Comparison of ENCODE assay signal across 11 mouse cellular contexts in genomic region chr13:41865071-41865470, GRCm38 (mm10). TPM values are rescaled to one million over a fixed set of nuclear protein-coding genes. Genes with fewer than 3 reads are reported as not detected.
DNase-seq lines count a peak whose midpoint lies in the region; ATAC-seq lines count a peak whose summit lies in the region.
"Had no signal": no experiment of that assay in that cellular context is flagged by ENCODE, and none has a peak within 500 bp of the region (broad histone marks: within the 10 kb centered on the region; RNA-seq: fewer than 3 reads in every experiment).

No protein-coding gene starts in this region.

- no peaks in the 10 kb centered on the region for H3K36me3 ChIP-seq in intestine, embryonic 16.5 days (ENCODE audit: control insufficient read depth, insufficient read depth, low read length)
- H3K36me3 ChIP-seq: midbrain, embryonic 13.5 days had no signal

- H3K27me3 ChIP-seq in intestine, embryonic 16.5 days (replicated peaks; ENCODE audit: control insufficient read depth, insufficient read depth, low read length), result no peaks in the 10 kb centered on the region
- H3K27me3 ChIP-seq: midbrain, embryonic 13.5 days had no signal

- no peak overlapping the region for H3K9ac ChIP-seq in intestine, embryonic 16.5 days (ENCODE audit: low read depth, low read length)
- H3K9ac ChIP-seq: midbrain, embryonic 13.5 days had no signal

- no peaks in the 10 kb centered on the region for H3K4me1 ChIP-seq in intestine, embryonic 16.5 days (ENCODE audit: control insufficient read depth, insufficient read depth, low read length)
- H3K4me1 ChIP-seq: midbrain, embryonic 13.5 days had no signal

- no peak overlapping the region for H3K27ac ChIP-seq in intestine, embryonic 16.5 days (ENCODE audit: low read length)
- H3K27ac ChIP-seq: midbrain, embryonic 13.5 days had no signal

- no peak overlapping the region for H3K4me2 ChIP-seq in intestine, embryonic 16.5 days (ENCODE audit: low read depth, low read length)
- H3K4me2 ChIP-seq: midbrain, embryonic 13.5 days had no signal

- no peak overlapping the region for H3K4me3 ChIP-seq in intestine, embryonic 16.5 days (ENCODE audit: low read length)
- H3K4me3 ChIP-seq: midbrain, embryonic 13.5 days had no signal

- peak; percentile 40 for DNase-seq in adrenal gland, postnatal 10 days
- DNase-seq in adrenal gland, adult 8-10 months, result no peak
- peak; percentile 31 for DNase-seq in urinary bladder, postnatal 14 days (ENCODE audit: low spot score)
- no peak for DNase-seq in urinary bladder, adult 18-20 months (ENCODE audit: low spot score in 2 of 2)
- peak; percentile 67 for DNase-seq in kidney, postnatal 14 days
- DNase-seq in cerebellum, adult 11 months, result no peak
- no peak for DNase-seq in frontal cortex, postnatal 36 days (ENCODE audit: low spot score in 2 of 2)
- DNase-seq: embryo, embryonic 11 days; retina, postnatal 1 day had no signal

- no peak for ATAC-seq in intestine, embryonic 16.5 days
- ATAC-seq: midbrain, embryonic 13.5 days had no signal

- H3K9me3 ChIP-seq in intestine, embryonic 16.5 days (ENCODE audit: control insufficient read depth, low read length), result no peaks in the 10 kb centered on the region
- H3K9me3 ChIP-seq: midbrain, embryonic 13.5 days had no signal

- 54% methylated on average over 5 of the region's 5 CpGs for WGBS in intestine, embryonic 16.5 days

RNA-seq across cellular contexts. Expression of gene Adtrp, which starts 17.6 kb away (rescaled TPM):
- total RNA-seq in adrenal gland, postnatal 10 days (2021), result 100 to 1,000 TPM in 1 of 2 experiments, 10 to 100 TPM in 1; 74.8 to 101 TPM
- 10 to 100 TPM in 2 of 4 experiments, 1 to 10 TPM in 1, under 1 TPM in 1; 0.68 to 28.4 (median 15.2) TPM for total RNA-seq in adrenal gland, adult 8-10 months (2022)
- polyA plus RNA-seq in intestine, embryonic 16.5 days (2015; fragmentation: Nextera tagmentation; extraction: Ambion mirVana), result 21.5 and 32.5 TPM in 2 replicates
- polyA plus RNA-seq: midbrain, embryonic 13.5 days had no signal

Comparison
In these comparisons a context has a peak if more than half of its experiments do, and no peak if none do; other contexts are left out.
1. DNase-seq: peak in adrenal gland, postnatal 10 days (single experiment), urinary bladder, postnatal 14 days (single experiment) and kidney, postnatal 14 days (single experiment); none in adrenal gland, adult 8-10 months (single experiment), urinary bladder, adult 18-20 months (0 of 2), cerebellum, adult 11 months (single experiment) and frontal cortex, postnatal 36 days (0 of 2).